Mouse (Mus musculus) Patski (cell line): Measurements from ENCODE around the gene Bcl3. TPM values are rescaled to one million over a fixed set of nuclear protein-coding genes. Genes with fewer than 3 reads are reported as not detected.

ENCODE experiments used
- ATAC-seq: fragments of 100-300 bp; one replicate; pipeline ENCODE4 v1.8.0; 2021
- CTCF ChIA-PET: fragments of 350-600 bp; sonication (Branson Sonifier 250); formaldehyde crosslinking; loops from one replicate; lab custom pipeline; 2022; ENCODE audit warnings: inconsistent platforms; lab: Charles Lee
- POLR2A ChIA-PET: fragments of 350-600 bp; sonication (Branson Sonifier 250); formaldehyde crosslinking; loops from one replicate; lab custom pipeline; 2022; ENCODE audit warnings: antibody characterized with exemption, inconsistent platforms; lab: Charles Lee
- DNase-seq: peaks from one replicate; pipeline ENCODE4 v3.0.0-alpha.2; 2011; ENCODE audit warnings: low read depth, low spot score
- H3K27me3 ChIP-seq: fragments of 371-371 bp; one replicate; pipeline ENCODE4 v1.5.1; 2021
- CTCF ChIP-seq: fragments of 100-300 bp; IDR thresholded peaks from one replicate; pipeline ENCODE4 v1.5.1; 2021
- in situ Hi-C: fragments of 300-500 bp; cut with MboI; formaldehyde crosslinking; loops from 3 replicates; pipeline ENCODE4 v1.11.1; 2018; ENCODE audit warnings: low pct_unique_long_range_greater_than_20kb, mixed read lengths
- polyA plus RNA-seq: library from polyadenylated mRNA; unstranded; gene quantifications from one replicate; pipeline ENCODE4 v1.2.3, GENCODE M21; 2021

The Bcl3 gene
- polyA plus RNA-seq, 1 experiment from 2014 or later = 70.5 TPM

DNA sequence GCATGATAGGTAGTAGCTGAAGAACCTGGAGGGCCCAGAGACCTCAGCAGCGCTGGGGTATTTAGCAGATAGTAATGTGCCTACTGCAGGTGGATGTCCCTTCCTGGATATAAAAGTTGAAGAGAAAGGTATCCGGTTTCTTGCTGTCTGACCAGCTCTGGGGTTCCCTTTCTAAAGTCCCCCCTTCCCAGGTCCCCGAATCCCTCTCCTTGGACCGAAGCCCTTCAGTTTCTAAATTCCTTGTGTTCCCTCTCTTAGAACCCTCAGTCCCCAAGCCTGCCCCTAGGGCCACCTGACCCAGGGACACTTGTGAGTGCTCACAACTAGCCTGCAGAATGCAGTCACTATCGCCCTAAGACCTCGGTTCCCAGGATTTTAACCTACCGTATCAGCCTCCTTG lies 937 bp downstream of the Bcl3 start:
- H3K27me3 ChIP-seq = no peaks in the 10 kb centered on the region
- DNase-seq (no peak), ATAC-seq (no peak)
- in situ Hi-C loops = no loop called here
- no peak for TF ChIP-seq CTCF
- ChIA-PET CTCF (interaction anchor here (1.4 to 1.8 kb wide), 3 partner anchors 9 to 27 kb away, joined by 4 to 7 read pairs (median 4); no protein-coding TSS in a partner anchor), POLR2A (interaction anchor here (0.9 to 2.8 kb wide), 5 partner anchors 9 to 22 kb away, joined by 3 to 11 read pairs (median 3); no protein-coding TSS in a partner anchor)

DNA sequence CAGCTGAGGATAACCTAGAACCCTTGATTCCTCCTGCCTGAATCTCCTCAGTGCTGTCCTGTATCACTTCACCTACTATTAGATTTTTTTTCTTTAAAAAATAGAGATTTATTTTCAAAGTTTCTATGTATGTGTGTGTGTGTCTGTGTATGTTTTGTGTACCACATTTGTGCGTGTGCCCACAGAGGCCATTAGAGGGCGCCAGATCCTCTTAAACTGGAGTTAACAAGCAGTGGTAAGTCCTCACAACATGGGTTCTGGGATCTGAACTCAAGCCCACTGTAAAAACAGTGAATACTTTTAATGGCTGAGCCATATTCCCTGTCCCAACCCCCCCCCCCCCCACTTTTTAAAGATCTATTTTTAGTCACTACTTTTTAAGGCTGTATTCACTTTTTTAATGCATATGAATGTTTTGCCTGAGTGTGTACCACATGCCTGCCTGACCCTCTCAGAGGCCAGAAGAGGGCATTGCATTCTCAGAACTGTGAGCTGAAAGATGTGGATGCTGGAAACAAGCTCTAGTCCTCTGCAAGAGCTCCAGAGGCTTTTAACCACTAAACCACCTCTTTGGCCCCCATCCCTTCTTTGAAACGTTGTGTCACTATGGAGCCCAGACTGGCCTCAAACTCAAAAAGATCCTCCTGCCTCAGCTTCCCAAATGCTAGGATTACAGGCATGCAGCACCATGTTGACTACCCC lies 2.1 kb downstream of the Bcl3 start:
- no peaks in the 10 kb centered on the region for H3K27me3 ChIP-seq
- DNase-seq (no peak), ATAC-seq (no peak)
- CTCF ChIA-PET = interaction anchor here (1.4 to 10.2 kb wide), 3 partner anchors 9 to 29 kb away, joined by 5 to 78 read pairs (median 7); no protein-coding TSS in a partner anchor
- in situ Hi-C loops = no loop called here
- TF ChIP-seq CTCF = no peak
- POLR2A ChIA-PET = interaction anchor here (1.3 to 2.8 kb wide), 2 partner anchors 10 to 17 kb away, joined by 4 to 11 read pairs; no protein-coding TSS in a partner anchor

DNA sequence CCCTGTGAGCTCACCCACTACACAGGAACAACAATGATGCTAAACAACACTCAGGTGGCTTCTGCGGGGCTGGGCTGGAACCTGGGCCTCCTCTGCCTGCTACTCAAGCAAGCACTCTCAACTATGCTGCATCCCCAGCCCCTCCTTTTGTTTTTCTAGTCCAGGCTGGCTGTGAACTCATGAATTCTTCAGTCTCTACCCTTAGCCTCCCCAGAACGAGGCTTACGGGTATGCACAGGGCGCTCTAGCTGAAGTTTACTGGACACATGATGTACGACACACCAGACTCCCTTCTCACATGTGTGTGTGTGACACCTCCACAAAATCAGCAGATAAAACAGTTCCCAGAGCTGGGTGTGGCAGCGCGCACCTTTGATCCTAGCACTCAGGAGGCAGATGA lies 3.7 kb downstream of the Bcl3 start:
- ChIA-PET POLR2A (interaction anchor here (0.6 to 2.3 kb wide), 3 partner anchors 11 to 25 kb away, joined by 5 to 9 read pairs (median 7); no protein-coding TSS in a partner anchor), CTCF (interaction anchor here (2.5 to 10.2 kb wide), 2 partner anchors 11 to 17 kb away, joined by 9 to 78 read pairs; no protein-coding TSS in a partner anchor)
- DNase-seq (no peak), ATAC-seq (no peak)
- in situ Hi-C loops = no loop called here
- no peak for TF ChIP-seq CTCF
- no peaks in the 10 kb centered on the region for H3K27me3 ChIP-seq

DNA sequence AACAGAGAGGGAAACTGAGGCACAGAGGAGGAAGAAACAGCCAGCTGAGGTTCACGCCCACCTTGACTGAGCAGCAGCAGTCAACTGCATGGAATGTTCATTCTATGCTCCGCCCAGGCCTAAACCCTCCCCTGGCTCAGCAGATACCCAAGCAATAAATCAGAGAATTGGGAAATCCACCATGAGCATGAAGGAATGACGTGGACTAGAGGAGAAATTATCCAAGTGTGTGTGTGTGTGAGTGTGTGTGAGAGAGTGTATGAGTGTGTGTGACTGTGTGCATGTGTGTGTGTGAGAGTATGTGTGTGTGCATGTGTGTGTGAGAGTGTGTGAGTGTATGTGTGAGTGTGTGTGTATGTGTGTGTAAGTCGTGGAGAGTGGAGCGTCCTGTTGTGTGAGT lies 4.1 kb downstream of the Bcl3 start:
- DNase-seq = no peak
- ChIA-PET CTCF (interaction anchor here (1.2 to 10.2 kb wide), 3 partner anchors 11 to 26 kb away, joined by 5 to 78 read pairs (median 9); no protein-coding TSS in a partner anchor), POLR2A (interaction anchor here (1.9 to 2.3 kb wide), 2 partner anchors 11 to 15 kb away, joined by 7 to 9 read pairs; no protein-coding TSS in a partner anchor)
- H3K27me3 ChIP-seq = no peaks in the 10 kb centered on the region
- in situ Hi-C loops = no loop called here
- ATAC-seq = no peak
- TF ChIP-seq CTCF = no peak

DNA sequence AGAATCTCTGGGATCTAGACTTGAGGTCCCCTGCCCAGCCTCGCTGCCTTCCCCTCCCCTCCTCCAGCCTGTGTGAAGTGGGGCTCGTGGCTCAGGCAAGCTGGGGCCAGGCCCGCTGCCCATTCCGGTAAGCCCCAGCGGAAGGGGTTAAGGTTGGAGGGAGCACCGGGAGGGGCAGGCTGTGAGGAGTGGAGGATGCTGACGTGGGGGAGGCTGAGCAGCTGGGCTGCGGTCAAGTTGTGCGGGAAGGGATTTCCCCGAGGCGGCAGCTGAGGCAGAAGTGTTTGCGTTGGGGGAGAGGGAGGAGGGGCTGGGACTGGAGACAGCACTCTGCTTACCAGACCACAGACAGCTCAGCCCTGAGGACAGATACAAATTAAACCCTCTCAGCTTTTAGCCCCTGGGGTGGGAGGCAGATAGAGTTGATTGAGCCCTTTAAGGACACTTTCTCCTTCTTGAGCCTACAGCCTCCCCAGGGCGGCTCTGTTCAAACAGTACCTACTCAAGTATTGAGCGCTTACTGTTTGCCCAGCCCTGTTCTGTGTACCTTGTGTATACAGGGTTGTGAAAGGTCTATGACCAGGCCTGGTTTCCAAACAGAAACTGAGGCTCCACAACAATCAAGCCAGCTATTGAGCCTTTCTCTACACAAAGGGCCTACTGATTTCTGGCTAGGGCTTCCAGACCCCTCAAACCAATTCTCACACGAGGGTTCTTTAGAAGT lies 5.0 kb downstream of the Bcl3 start:
- ChIA-PET POLR2A (interaction anchor here (0.5 to 2.3 kb wide), 4 partner anchors 9 to 48 kb away, joined by 4 to 9 read pairs (median 6); no protein-coding TSS in a partner anchor), CTCF (interaction anchor here (0.8 to 10.2 kb wide), 4 partner anchors 12 to 27 kb away, joined by 3 to 78 read pairs (median 7); no protein-coding TSS in a partner anchor)
- DNase-seq (peak; percentile 92), ATAC-seq (peak; percentile 71)
- no peak for TF ChIP-seq CTCF
- H3K27me3 ChIP-seq = no peaks in the 10 kb centered on the region
- in situ Hi-C loops = no loop called here

DNA sequence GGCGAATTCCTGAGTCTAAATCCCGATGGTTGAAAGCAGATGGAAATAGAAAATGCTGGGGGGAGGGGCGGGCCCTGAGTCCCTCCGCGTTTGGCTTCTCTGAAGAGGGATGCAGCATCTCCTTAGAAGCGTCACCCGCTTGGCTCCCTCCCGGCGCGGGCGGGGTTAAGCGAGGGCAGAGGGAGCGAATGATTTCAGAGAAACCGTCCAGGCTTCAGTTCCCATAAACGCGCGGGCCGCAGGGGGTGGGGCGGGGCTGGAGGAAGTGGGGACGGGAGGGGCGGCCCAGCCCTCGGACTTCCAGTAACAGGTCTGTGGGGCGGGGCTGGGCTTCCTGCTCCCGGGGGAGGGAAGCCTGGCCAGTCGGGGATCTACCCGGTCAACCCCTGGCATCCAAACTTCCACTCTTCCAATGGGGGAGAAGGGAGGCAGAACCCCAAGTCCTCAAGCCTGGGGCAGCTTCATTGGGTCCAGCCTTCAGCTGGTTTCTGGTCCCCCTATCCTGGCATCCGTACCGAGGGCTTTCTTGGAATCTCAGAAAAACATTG lies 6.3 kb downstream of the Bcl3 start:
- ChIA-PET POLR2A (interaction anchor here (1.0 to 1.7 kb wide), 3 partner anchors 10 to 24 kb away, joined by 4 to 6 read pairs (median 4); no protein-coding TSS in a partner anchor), CTCF (interaction anchor here (10.2 kb wide), 1 partner anchor 14 kb away, joined by 78 read pairs; no protein-coding TSS in a partner anchor)
- no peak for DNase-seq
- H3K27me3 ChIP-seq = no peaks in the 10 kb centered on the region
- in situ Hi-C loops = no loop called here
- peak; percentile 80 for ATAC-seq
- TF ChIP-seq CTCF = no peak

DNA sequence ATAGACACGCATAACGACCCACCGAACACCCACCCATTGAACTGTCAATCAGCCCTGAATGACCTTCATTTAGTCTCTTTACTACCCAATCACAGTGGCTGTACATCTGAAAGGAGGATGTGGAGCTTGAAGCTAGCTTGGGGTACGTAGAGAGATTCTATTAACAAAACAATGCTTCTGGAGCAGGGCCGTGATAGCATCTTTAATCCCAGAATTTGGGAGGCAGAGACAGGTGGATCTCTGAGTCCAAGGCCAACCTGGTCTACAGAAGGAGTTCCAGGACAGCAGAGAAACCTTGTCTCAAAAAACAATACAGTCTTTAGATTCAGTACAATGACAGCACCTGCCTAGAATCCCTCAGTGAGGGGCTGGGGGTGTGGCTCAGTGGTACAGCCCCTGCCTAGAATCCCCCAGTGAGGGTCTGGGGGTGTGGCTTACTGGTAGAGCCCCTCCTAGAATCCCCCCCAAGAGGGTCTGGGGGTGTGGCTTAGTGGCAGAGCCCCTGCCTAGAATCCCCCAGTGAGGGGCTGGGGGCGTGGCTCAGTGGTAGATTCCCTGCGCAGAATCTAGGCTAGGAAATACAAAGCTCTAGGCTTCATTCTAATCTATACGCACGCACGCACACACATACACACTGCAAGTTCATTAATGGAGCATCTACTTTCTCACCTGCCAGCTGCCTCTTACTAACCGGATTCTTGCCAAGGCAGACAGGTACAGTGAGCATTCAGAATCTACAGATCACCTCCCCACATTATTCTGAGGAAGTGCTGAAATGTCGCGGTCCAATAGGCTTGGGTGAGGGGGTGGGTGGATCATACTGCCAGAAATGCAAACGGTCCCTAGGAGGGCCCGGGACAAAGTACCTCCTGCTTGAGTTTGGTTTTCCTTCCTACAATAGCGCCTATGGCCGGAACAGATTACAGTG lies 7.0 kb downstream of the Bcl3 start:
- DNase-seq (no peak), ATAC-seq (no peak)
- in situ Hi-C loops = no loop called here
- no peaks in the 10 kb centered on the region for H3K27me3 ChIP-seq
- ChIA-PET POLR2A (interaction anchor here (1.0 to 1.8 kb wide), 5 partner anchors 8 to 29 kb away, joined by 3 to 9 read pairs (median 4); no protein-coding TSS in a partner anchor), CTCF (interaction anchor here (1.0 to 10.2 kb wide), 4 partner anchors 13 to 34 kb away, joined by 3 to 78 read pairs (median 6); no protein-coding TSS in a partner anchor)
- no peak for TF ChIP-seq CTCF

DNA sequence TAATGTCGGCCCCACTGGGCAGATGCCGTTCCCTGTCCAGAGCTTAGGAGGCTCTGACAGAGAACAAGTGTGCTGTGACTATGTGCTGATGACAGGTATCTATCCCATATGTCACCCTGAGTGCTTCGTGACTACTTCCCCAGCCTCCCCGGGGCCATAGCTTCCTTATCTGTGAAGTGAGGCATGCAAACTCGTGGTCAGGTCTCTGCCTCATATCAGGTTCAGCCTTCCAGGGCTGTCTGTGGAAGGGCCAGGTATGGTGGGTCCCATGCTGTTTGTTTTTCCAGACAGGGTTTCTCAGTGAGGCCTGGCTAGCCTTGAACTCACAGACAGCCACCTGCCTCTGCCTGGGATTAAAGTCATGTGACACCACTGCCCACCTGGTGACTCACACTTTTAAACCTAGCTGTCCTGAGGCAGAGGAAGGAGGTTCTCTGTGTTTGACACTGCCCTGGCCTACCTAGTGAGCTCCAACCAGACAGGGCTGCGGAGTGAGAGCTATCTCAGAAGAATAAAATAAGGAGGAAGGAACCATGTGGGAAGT lies 8.9 kb downstream of the Bcl3 start:
- CTCF ChIA-PET = interaction anchor here (2.5 to 10.2 kb wide), 3 partner anchors 11 to 36 kb away, joined by 6 to 78 read pairs (median 9); partner anchors contain the start of gene Cblc

More for the DNA sequence above, 8.9 kb downstream of the Bcl3 start:
- in situ Hi-C loops = no loop called here
- DNase-seq (no peak), ATAC-seq (no peak)
- no peak for TF ChIP-seq CTCF
- POLR2A ChIA-PET = interaction anchor here (1.5 kb wide), 1 partner anchor 10 kb away, joined by 4 read pairs; no protein-coding TSS in a partner anchor
- H3K27me3 ChIP-seq = no peaks in the 10 kb centered on the region
